Mouse (Mus musculus): Measurements from ENCODE around the gene Rbfox1. TPM values are rescaled to one million over a fixed set of nuclear protein-coding genes. Genes with fewer than 3 reads are reported as not detected.

Gene Rbfox1
- total RNA-seq, 2 experiments from 2014 or later: 315 to 328 TPM

DNA sequence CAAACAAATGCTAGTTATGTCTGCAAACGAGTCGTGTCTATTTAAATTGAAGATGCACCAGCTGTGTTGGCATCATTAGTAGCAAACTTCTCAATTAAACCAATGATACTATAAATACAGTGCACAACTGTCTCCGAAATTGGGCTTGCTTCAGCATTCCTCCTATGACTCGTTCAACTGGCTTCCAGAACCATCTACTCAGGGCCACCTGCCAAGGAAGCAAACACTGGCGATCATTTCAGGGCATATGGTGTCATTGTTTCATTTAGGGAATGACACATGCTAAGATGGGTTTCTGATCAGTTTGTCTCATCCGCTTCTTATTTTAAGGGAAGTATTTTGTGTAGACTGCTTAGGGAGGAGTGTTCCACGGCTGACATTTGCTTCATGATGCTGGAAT lies 1397.1 kb downstream of the Rbfox1 start:
- intact Hi-C loops (cut with DNase I): no loop called here
- DNase-seq (ENCODE audit: low spot score in 2 of 2): peak; percentile 61 to 77

- intact Hi-C loops (cut with DNase I): no loop called here
- no peak for DNase-seq (ENCODE audit: low spot score in 2 of 2)
These were observed 1408.0 kb downstream of the Rbfox1 start for GRCm38 (mm10) chr16:7292985-7293805.

DNA sequence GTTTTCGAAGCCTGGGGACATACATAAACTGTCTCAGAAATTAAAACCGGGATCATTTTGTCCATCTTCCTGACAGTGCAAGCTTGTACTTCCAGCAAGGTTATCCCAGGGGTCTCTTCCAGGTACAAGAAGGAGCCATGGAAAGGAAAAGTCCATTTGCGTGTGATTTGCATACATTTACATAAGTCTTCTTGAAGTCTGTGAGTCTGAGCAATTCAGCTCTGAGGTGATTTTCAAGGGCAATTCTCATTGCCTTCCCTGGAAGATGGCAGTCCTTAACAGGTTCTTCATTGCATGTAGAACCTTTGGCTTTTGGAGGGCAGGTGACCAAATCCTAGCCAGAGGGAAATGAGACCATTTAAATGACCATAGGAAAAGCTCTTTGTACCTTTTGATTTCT lies 1417.3 kb downstream of the Rbfox1 start:
- intact Hi-C loops (cut with DNase I): no loop called here
- DNase-seq (ENCODE audit: low spot score in 2 of 2): no peak

- no peak for DNase-seq (ENCODE audit: low spot score in 2 of 2)
- intact Hi-C loops (cut with DNase I): no loop called here
These were observed 1444.0 kb downstream of the Rbfox1 start for GRCm38 (mm10) chr16:7329196-7329595.

GRCm38 (mm10) chr16:7341186-7341585 lies 1456.0 kb downstream of the Rbfox1 start:
- intact Hi-C loops (cut with DNase I): no loop called here
- no peak for DNase-seq (ENCODE audit: low spot score in 2 of 2)

DNA sequence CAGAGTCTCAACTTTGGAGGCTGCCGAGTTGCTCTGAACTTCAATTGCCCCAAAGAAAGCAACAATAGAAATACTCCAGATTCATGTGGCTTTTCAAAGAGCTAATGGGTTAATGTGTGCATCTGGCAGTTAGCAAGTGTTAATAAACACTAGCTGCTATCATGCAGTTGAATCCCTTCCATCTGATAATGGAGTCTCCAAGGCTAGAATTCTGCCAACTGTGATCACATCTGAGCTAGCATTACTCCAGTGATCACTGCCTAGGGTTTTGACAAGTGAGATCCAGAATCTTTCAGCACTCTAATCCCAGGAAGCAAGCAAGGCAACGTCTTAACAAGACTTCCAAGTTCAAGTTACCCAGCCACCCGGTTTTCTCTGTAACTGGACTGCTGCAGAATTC lies 1460.1 kb downstream of the Rbfox1 start:
- no peak for DNase-seq (ENCODE audit: low spot score in 2 of 2)
- intact Hi-C loops (cut with DNase I): no loop called here

GRCm38 (mm10) chr16:7346001-7346625 lies 1461.0 kb downstream of the Rbfox1 start:
- intact Hi-C loops (cut with DNase I): no loop called here
- no peak for DNase-seq (ENCODE audit: low spot score in 2 of 2)

- intact Hi-C loops (cut with DNase I): no loop called here
- no peak for DNase-seq (ENCODE audit: low spot score in 2 of 2)
These were observed 1462.5 kb downstream of the Rbfox1 start for GRCm38 (mm10) chr16:7347522-7348165.

GRCm38 (mm10) chr16:7352808-7353207 lies 1467.7 kb downstream of the Rbfox1 start:
- DNase-seq (ENCODE audit: low spot score in 2 of 2): no peak
- intact Hi-C loops (cut with DNase I): no loop called here

DNA sequence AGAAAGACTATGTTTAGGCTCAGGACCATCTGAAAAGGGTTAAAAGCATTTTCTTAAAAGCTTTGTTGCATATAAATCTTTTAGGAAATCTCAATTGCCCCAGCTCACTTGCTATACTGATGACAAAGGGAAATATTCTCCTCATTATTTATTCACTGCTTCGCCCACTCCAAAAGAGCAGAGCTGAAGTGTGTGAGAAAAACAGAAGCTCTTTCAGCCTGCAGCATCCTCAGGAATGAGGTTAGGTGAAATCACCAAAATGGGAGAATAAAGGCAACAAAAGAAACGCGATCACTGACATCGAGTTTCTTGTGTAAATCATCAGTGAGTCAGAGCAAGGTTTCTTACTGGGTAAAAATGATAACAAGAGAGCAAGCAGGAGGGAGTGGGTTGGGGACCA lies 1469.0 kb downstream of the Rbfox1 start:
- intact Hi-C loops (cut with DNase I): no loop called here

DNA sequence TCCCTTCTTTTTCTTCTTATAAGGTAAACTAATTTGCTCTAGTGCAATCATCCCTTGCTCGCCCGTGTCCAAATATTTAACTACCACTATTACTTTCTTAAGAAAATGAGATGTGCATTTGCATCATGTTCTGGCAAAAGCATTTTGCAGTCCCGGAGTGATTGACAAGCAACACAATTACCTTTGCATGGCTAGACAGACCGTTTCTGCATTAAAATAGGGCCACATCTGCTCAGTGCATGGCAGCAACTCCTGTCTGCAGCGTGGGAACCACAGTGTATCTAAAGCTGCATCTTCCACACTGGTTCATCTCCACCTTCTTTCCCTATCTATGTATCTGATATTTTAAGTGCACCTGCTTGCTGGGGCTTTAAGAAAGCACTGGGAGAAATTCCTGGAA lies 1473.9 kb downstream of the Rbfox1 start:
- DNase-seq (ENCODE audit: low spot score in 2 of 2): no peak
- intact Hi-C loops (cut with DNase I): no loop called here

More for the DNA sequence above, 1469.0 kb downstream of the Rbfox1 start:
- DNase-seq (ENCODE audit: low spot score in 2 of 2): no peak

DNA sequence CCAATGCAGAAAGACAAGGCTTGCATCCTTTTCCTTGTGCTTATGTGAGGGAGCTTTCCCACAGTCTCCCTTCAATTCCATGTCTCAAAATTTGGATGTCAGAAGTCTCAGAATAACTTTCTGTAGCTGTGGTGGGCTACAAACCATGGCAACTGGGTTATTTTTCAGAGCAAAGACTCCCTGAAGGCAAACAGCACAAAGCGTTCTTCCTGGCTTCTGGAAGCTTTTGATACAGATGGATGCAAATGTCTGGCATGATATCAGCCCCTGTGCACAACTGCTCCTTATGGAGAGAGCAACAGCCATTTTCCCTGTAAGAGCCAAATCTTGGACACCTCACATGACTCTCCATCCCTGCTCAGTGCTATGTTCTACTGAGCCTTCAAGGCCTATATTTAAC lies 1475.6 kb downstream of the Rbfox1 start:
- intact Hi-C loops (cut with DNase I): no loop called here

DNA sequence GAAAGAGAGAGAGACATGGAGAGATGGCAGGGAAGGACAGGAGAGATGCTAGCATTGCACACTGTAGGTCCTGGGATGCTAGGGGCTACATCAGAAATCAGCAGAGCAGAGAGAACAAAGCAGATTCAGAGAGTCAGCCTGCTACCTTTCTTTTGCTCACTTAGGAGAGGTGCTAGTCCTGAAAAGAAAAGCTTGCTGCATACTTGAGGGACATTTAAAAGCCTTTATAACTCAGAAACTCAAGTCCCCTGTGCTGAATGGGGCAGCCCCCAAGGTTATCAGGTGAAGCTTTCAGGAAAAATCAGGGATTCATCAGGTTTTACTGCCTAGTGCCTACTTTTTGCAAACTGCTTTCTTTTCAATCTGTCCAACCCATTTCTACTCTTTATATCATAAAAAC lies 1480.7 kb downstream of the Rbfox1 start:
- DNase-seq (ENCODE audit: low spot score in 2 of 2): no peak
- intact Hi-C loops (cut with DNase I): no loop called here

More for the DNA sequence above, 1475.6 kb downstream of the Rbfox1 start:
- peak; percentile 38 to 73 for DNase-seq (ENCODE audit: low spot score in 2 of 2)

DNA sequence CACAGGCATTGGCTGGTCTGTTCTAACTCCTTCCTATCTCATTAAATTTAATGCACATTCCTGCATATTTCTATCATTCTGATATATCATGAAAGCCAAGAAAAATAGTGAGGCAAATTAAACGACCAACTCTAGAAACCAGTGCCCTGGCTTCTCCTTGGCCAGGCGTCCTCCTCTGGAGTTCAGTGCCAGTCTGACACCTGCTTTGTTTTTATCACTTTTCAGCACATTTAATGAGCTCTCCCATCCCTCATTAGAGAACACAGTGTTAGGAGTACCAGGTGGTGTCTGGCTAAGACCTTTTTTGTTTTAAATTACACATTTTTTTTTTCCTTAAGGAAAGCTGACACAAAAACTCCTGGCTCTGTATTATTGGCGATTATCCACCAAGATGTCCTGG lies 1489.0 kb downstream of the Rbfox1 start:
- DNase-seq (ENCODE audit: low spot score in 2 of 2): no peak
- intact Hi-C loops (cut with DNase I): no loop called here

- intact Hi-C loops (cut with DNase I): no loop called here
- DNase-seq (ENCODE audit: low spot score in 2 of 2): no peak
These were observed 1489.5 kb downstream of the Rbfox1 start for GRCm38 (mm10) chr16:7374674-7375073.

DNA sequence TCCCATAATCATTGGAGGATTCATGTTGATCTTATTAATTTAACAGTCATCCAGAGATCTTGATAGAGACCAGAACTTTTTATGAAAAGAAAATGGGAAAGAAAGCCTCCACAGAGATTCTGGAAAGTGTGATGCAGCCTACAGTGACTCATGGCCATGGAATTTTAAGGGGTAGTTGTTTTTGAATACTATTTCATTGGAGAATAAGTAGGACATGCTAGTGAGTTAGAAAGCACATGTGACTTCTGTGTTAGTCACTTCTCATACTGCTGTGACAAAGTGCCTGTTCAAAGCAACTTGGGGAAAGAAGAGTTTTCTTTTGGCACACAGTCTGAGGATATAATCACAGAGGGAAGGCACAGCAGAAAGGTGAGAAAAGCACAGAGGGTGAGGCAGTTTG lies 1510.9 kb downstream of the Rbfox1 start:
- DNase-seq (ENCODE audit: low spot score in 2 of 2): no peak
- intact Hi-C loops (cut with DNase I): no loop called here

DNA sequence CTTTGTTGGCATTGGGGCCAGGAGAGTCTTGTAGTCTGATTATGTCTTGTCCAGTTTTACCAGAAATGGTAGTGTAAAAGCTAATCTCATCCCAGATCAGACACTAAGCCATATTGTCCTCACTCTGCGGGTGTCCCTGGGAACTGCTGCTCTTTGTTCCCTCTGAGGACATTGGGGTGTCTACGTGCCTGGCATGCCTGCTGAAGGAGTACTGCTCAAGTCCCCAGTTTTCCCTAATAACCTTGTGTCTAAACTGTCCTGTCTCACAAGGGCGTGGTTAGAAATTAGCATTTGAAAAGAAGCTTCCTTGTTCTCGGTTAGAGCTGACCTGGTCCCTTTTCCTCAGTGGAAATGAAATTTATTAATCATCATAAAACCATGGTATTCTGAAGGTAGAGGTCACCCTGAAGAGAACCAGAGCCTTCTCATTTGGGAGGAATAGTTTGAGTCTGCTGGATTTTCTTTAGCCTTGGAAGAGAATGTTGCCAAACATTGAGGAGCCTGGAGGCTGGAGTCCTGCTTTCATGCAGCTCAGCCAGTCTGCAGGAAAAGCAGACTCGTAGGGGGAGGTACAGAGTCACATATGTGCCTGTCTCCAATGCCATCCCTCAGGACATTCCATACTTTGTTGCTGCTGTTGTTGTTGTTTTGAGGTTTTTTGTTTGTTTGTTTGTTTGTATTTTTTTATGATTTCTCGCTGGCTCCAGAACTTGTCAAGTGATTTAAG lies 1519.8 kb downstream of the Rbfox1 start:
- intact Hi-C loops (cut with DNase I): no loop called here
- no peak for DNase-seq (ENCODE audit: low spot score in 2 of 2)

- intact Hi-C loops (cut with DNase I): no loop called here
- DNase-seq (ENCODE audit: low spot score in 2 of 2): no peak
These were observed 1522.9 kb downstream of the Rbfox1 start for GRCm38 (mm10) chr16:7407862-7408640.

DNA sequence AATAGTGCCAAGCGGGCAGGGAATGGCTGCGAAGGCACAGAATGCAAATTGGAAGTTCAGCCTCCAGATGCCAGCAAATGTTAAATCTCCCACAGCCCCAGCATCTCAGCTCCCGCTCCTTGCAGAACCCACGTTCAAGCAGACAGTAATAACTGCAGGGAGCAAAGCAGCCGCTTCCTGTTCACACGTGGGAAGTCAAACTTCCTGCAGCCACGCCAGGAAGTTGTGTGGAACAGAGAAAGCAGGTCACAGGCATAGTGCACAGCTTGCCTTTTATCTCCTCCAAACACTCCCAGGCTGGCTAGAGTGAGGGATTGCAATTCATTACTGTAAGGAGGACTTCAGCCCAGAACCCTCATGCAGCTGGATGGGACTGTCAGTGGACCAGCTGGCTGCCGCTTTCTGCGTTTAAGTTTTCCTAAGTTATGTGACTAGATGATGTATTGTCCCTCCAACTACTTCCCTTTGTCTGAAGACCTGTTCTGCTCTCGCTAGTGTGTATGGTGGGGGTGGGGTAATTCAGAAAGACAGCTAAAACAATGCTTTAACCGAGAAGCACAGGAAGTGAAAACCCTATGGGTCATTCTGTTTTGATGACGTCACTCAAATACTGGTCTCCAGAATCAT lies 1534.6 kb downstream of the Rbfox1 start:
- intact Hi-C loops (cut with DNase I): no loop called here
- DNase-seq (ENCODE audit: low spot score in 2 of 2): peak; percentile 58 to 59

All from left cerebral cortex, postnatal 14 days (tissue).